Mouse (Mus musculus): ENCODE data around the gene Ccl22.

Gene Ccl22

GRCm38 (mm10) chr8:94745476-94746184 is at the start of gene Ccl22:
Gene Ccl22 (plus strand): TSS chr8:94745590.
- DNase-seq (ENCODE audit: low spot score in 2 of 2): no peak

DNA sequence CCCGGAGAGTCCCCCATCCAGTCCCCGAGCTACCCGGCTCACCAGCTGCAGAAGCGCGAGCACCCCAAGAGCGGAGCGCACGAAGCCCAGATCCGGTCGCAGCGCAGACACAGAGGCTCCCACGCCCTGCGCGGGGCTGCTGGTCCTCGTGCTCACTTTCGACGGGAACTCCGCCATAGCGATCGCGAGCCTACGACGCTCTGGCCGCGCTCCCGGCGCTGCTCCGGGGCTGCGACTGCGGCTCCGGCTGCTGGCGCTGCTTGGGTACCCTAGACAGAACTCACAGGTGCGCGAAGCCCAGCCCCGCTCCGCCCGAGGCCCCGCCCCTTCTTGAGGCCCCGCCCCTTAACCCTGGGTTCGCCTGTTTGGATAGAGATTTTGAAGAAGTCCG is 49.4 kb upstream of the Ccl22 start, which contains the start of gene Pllp:
Gene Pllp, minus strand, starts transcription at position 285 of the 391 bp plus-strand sequence.
- DNase-seq (ENCODE audit: low spot score in 2 of 2): no peak

DNA sequence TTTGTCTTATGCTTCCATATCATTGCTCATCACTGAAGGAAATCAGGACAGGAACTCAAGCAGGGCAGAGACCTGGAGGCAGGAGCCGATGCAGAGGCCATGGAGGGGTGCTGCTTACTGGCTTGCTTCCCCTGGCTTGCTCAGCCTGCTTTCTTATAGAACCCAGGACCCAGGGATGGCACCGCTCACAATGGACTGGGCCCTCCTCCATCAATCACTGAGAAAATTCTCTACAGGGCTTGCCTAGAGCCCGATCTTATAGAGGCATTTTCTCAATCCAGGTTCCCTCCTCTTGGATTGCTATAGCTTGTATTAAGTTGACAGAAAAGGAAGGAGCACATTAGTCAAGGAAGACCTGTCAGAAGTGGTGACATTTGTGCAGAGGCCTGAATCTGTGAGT is 48.8 kb upstream of the Ccl22 start:
- no peak for DNase-seq (ENCODE audit: low spot score in 2 of 2)

GRCm38 (mm10) chr8:94697956-94698355 is 47.4 kb upstream of the Ccl22 start:
- DNase-seq (ENCODE audit: low spot score in 2 of 2): peak in 1 of 2 experiments; percentile 1

GRCm38 (mm10) chr8:94699366-94699765 is 46.0 kb upstream of the Ccl22 start:
- DNase-seq (ENCODE audit: low spot score in 2 of 2): no peak

GRCm38 (mm10) chr8:94700421-94700935 is 44.9 kb upstream of the Ccl22 start:
- DNase-seq (ENCODE audit: low spot score in 2 of 2): no peak

DNA sequence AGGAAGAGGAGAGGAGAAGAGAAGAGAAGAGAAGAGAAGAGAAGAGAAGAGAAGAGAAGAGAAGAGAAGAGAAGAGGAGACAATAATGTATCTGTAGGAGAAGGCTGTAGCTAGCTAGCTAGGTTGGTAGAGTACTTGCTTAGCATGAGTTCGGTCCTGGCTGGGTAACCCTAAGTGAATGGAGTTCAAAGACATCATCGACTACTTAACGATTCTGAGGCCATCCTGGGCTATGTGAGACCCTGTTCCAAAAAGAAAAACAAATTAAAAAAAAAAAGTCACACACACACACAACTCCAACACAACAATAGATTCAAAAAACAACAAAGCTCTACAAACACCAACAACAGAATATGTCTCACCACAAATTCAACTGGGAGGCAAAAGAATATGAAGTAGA is 43.2 kb upstream of the Ccl22 start:
- DNase-seq (ENCODE audit: low spot score in 2 of 2): no peak

DNA sequence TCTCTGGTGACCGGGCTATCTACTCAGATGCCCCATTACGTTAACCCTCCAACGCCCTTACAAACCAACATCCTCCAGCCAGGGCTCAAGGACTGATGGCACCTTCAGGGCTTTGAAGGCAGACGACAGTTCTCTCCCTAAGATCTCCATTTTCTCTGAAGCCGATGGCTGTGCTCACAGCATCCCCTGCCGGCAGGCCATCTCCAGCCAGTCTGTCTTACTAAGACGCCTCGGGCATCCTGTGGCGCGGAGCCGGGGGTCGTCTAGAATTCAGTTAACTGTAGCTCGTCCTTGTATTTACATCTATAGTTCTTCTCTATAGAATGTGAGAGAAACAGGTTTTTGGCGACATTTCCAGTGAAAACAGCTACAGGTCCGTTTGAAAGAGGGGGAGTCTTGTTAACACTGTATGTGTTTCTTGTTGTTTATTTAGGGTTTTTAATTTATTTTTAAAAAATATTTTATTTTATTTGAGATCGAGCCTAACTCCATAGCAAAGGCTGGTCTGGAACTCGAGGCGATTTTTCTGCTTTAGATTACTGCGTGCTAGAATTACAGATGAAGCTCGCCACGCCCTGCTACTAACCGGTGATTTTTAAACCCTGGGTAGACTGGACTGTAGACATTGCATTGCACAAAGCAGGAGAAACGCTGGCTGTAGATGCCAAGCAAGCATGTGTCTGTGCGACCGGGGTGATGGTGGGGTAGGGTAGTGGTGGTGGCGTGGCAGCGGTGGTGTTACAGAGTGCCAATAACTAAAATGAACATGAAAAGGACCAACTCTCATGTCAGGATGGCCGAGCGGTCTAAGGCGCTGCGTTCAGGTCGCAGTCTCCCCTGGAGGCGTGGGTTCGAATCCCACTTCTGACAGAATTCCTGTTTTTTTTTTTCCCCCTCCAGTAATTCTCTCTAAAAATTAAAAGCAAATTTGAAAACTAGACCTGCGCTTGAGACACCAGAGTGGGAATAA is 42.3 kb upstream of the Ccl22 start:
- DNase-seq (ENCODE audit: low spot score in 2 of 2): peak; percentile 73 to 77

- peak; percentile 95 to 100 for DNase-seq (ENCODE audit: low spot score in 2 of 2)
Measured at GRCm38 (mm10) chr8:94703972-94704668, 41.3 kb upstream of the Ccl22 start.

DNA sequence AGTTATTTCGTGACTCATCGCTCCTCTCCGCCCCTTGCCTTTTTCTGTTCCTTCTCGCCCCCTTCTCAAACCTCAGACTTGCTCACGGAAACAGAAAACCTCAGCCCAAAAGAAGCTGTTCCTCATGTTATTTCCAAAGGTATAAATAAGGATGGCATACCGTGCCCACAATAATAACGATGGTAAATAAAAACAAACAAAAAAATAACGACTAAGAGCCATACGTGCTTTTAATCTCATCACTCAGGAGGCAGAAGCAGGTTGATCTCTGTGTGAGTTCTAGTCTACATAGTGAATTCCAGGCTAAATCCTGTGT is 40.8 kb upstream of the Ccl22 start:
- DNase-seq (ENCODE audit: low spot score in 2 of 2): no peak

GRCm38 (mm10) chr8:94705581-94706245 is 39.7 kb upstream of the Ccl22 start:
- no peak for DNase-seq (ENCODE audit: low spot score in 2 of 2)

DNA sequence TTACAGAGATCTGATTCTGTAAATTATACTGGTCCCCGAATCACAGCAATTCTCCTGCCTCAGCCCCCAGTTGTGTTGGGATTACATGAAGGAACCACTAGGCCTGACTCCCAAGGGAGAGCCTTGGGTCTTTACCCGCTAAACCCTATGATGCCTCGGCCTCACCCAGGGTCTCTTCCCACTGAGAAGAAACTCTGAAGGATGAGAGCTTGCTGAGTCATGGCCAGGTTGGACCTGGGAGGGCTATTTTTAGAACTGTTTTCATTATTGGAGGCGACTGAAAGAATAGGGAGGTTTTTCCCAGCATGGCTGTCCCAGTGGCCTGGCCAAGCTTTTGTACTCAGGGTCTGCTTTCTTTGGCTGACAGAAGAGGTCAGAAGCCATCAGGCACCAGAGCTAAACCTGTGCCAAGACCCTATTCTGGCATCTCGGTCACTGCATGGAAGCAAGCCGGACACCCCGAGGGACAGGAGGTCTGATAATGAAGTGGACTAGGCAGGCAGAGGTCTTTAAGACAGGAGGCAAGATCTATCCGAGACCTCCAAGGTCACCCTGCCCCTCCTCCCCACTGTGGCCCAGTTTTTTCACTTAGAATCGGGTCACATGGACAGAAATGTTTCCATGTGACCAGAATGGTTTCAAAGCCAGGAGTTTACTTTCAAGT is 38.5 kb upstream of the Ccl22 start:
- no peak for DNase-seq (ENCODE audit: low spot score in 2 of 2)

- DNase-seq (ENCODE audit: low spot score in 2 of 2): no peak
Measured at GRCm38 (mm10) chr8:94710336-94710735, 35.1 kb upstream of the Ccl22 start.

DNA sequence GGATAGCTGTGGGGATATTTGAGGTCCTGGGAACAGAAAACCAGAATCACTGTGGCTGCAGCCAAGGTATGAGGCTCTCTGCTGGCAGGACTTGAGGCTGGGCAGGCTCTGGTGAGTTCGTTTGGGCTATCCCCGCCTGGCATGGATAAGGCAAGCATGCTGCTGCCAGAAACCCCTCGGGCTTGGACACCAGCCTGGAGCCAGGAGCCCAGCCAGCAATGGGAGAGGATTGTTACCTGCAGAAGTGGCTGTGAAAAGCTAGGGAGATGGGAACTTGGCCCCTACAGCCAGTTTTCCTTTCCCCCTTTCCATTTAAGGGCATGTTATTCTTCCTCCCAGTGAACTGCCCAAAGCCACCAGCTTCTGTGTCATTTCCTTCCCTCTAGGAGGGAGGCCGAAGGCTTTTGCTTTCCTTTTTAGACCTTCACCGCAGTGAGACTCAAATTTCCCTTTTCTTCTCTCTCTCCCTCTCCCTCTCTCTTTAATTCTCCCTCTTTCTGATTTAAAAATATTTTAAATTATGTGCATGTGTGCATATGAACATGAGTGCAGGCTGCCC is 34.2 kb upstream of the Ccl22 start:
- no peak for DNase-seq (ENCODE audit: low spot score in 2 of 2)

- DNase-seq (ENCODE audit: low spot score in 2 of 2): no peak
Measured at GRCm38 (mm10) chr8:94714556-94714955, 30.8 kb upstream of the Ccl22 start.

GRCm38 (mm10) chr8:94715871-94716270 is 29.5 kb upstream of the Ccl22 start:
- no peak for DNase-seq (ENCODE audit: low spot score in 2 of 2)

DNA sequence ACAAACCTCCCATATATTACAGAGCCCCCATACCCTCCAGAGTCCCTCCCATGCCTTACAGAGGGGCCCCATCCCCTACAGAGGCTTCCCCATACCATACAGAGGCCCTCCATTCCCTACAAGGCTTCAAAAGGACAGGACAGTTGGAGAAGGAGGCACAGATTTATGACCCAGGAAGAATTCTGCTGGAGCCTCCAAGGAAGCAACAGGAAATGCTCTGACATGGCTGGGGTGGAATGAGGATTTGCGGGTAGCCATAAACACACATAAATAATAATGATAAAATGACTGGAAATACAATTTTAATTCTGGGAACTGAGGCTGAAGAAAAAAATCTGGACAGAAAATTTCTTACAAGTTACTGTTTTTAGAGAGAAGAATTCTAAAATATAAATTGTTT is 28.5 kb upstream of the Ccl22 start:
- DNase-seq (ENCODE audit: low spot score in 2 of 2): no peak

DNA sequence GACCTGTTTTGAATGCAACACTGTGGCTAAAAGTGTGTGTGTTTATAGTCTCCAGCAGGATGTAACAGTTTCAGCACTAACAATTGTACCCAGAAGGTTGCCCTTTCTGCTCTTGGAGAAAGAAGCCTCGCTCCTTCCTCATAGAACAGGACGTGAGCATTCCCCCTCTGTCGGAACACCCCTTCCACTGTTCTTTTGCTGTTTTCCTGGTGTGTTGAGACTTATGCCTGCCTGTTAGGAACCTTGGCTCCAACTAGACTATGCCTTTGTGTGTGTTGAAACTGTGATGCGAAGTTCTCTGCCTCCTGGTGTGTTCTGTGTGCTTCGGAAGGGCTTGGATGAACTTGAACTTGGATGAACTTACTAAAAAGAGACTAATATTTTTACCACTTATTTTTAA is 19.4 kb upstream of the Ccl22 start:
- no peak for DNase-seq (ENCODE audit: low spot score in 2 of 2)

DNA sequence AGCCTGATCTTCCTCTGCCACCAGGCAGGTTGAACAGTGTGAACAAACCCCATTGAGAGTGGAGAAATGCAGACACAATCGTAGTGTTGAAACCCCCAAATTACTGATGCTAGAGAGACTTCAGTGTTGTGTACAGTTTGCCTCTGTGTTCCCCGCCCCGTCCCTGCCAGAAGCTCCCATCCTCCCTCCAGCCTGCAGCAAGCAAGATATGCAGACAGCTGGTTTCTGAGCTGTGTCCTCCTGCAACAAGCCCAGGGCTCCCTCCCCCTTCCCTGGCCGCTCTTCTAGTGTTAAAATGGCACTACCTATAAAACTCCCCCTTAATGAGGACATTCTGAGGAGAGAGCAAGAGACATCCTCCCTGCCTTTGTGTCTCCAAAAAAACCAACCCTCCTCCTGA is 16.1 kb upstream of the Ccl22 start:
- no peak for DNase-seq (ENCODE audit: low spot score in 2 of 2)

DNA sequence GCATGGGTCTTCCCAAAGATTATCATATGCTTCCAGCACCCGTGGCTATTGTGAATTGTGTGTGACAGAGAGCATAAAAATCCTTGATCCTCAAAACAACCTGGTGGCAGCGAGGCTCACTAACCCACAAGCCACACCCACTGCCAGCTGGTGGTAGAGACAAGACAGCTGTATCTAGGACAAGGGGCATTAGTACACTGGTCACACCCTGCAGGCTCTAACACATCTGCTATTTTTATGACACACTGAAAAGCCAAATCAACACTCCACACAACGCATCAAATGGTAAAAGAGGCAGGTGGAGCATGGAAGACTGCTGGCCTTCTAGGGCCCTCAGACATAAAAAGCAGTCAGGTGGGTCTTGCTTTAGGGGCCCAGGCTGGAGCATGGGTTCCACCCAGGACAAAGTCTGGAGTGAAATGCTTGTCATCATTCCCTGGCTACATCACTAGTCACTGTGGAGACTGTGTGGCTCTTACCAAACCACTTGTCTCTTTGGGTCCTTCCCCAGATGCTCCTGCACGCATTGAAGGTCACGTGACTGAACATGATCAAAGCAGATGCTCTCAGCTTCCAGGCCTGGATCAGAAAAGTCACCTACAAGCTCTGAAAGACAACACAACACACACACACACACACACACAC is 11.4 kb upstream of the Ccl22 start:
- no peak for DNase-seq (ENCODE audit: low spot score in 2 of 2)
